ENCODE assay signal across 23 mouse cellular contexts in the genomic region with DNA sequence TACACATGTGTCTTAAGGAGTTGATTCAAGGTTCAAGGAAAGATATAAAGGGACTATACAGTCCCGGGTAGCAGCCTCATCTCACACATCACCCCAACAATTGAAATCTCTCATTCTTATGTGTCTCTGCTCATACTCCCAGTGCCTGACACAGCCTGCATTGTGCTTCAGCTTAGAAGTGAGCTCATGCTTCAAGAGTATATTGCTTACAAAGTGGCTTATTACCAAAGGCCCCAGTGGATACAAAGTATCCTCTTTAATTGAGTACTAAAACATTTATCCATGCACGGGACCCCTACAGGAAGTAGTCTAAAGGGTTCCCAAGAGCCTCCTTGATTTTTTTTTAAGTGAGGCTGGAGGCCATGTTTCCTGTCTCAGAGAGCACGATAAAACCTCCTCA. TPM values are rescaled to one million over a fixed set of nuclear protein-coding genes. Genes with fewer than 3 reads are reported as not detected.
DNase-seq lines count a peak whose midpoint lies in the region; ATAC-seq and TF ChIP-seq lines count a peak whose summit lies in the region.
"Had no signal": no experiment of that assay in that cellular context is flagged by ENCODE, and none has a peak within 500 bp of the region (broad histone marks: within the 10 kb centered on the region; RNA-seq: fewer than 3 reads in every experiment).

No protein-coding gene starts in this region.

- WGBS in heart, embryonic 11.5 days (ENCODE audit: insufficient replicate concordance), result 56% methylated on average over 3 of the region's 3 CpGs
- 39% methylated on average over 3 of the region's 3 CpGs for WGBS in limb, embryonic 14.5 days
- WGBS in limb, embryonic 10.5 days, result 69% methylated on average over 3 of the region's 3 CpGs
- WGBS in neural tube, embryonic 13.5 days, result 40% methylated on average over 3 of the region's 3 CpGs

- no peak overlapping the region for H3K4me3 ChIP-seq in heart, embryonic 11.5 days (ENCODE audit: low read depth, low read length)
- H3K4me3 ChIP-seq in limb, embryonic 14.5 days (replicated peaks; ENCODE audit: low read length), result no peak overlapping the region
- H3K4me3 ChIP-seq in limb, embryonic 10.5 days, result no peak overlapping the region
- no peak overlapping the region for H3K4me3 ChIP-seq in neural tube, embryonic 13.5 days
- H3K4me3 ChIP-seq: embryonic facial prominence, embryonic 10.5 days; embryonic facial prominence, embryonic 13.5 days; erythroblast, embryonic 14.5 days; forebrain, embryonic 12.5 days; forebrain, embryonic 15.5 days; heart, adult 2 months; heart, embryonic 10.5 days; hindbrain, embryonic 15.5 days; intestine, embryonic 15.5 days had no signal

- no peak overlapping the region for H3K27ac ChIP-seq in heart, embryonic 11.5 days (ENCODE audit: low read depth, low read length)
- H3K27ac ChIP-seq in limb, embryonic 14.5 days (replicated peaks; ENCODE audit: low read depth, low read length), result no peak overlapping the region
- no peak overlapping the region for H3K27ac ChIP-seq in limb, embryonic 10.5 days
- H3K27ac ChIP-seq in neural tube, embryonic 13.5 days (replicated peaks), result no peak overlapping the region
- H3K27ac ChIP-seq: embryonic facial prominence, embryonic 10.5 days; embryonic facial prominence, embryonic 13.5 days; forebrain, embryonic 12.5 days; forebrain, embryonic 15.5 days; heart, adult 2 months; heart, embryonic 10.5 days; hindbrain, embryonic 15.5 days; intestine, embryonic 15.5 days had no signal

- H3K36me3 ChIP-seq in heart, embryonic 11.5 days (ENCODE audit: control insufficient read depth, insufficient read depth, low read length), result no peaks in the 10 kb centered on the region
- no peaks in the 10 kb centered on the region for H3K36me3 ChIP-seq in limb, embryonic 14.5 days (ENCODE audit: control insufficient read depth, insufficient read depth, low read length)
- H3K36me3 ChIP-seq in limb, embryonic 10.5 days, result no peaks in the 10 kb centered on the region
- H3K36me3 ChIP-seq in neural tube, embryonic 13.5 days, result no peaks in the 10 kb centered on the region
- H3K36me3 ChIP-seq: embryonic facial prominence, embryonic 10.5 days; embryonic facial prominence, embryonic 13.5 days; forebrain, embryonic 12.5 days; forebrain, embryonic 15.5 days; heart, embryonic 10.5 days; hindbrain, embryonic 15.5 days; intestine, embryonic 15.5 days had no signal

- H3K9me3 ChIP-seq in heart, embryonic 11.5 days (replicated peaks; ENCODE audit: control insufficient read depth, low read length), result no peaks in the 10 kb centered on the region
- H3K9me3 ChIP-seq in limb, embryonic 14.5 days (ENCODE audit: control insufficient read depth, low read length), result no peaks in the 10 kb centered on the region
- H3K9me3 ChIP-seq in limb, embryonic 10.5 days (replicated peaks), result no peaks in the 10 kb centered on the region
- H3K9me3 ChIP-seq in neural tube, embryonic 13.5 days, result no peaks in the 10 kb centered on the region
- H3K9me3 ChIP-seq: embryonic facial prominence, embryonic 10.5 days; embryonic facial prominence, embryonic 13.5 days; forebrain, embryonic 12.5 days; forebrain, embryonic 15.5 days; heart, embryonic 10.5 days; hindbrain, embryonic 15.5 days; intestine, embryonic 15.5 days had no signal

- H3K4me1 ChIP-seq in heart, embryonic 11.5 days (ENCODE audit: control insufficient read depth, insufficient read depth, low read length), result peaks cover 13% of the 10 kb centered on the region
- H3K4me1 ChIP-seq in limb, embryonic 14.5 days (ENCODE audit: control insufficient read depth, insufficient read depth, low read length), result peaks cover 8% of the 10 kb centered on the region
- H3K4me1 ChIP-seq in limb, embryonic 10.5 days, result peaks cover 27% of the 10 kb centered on the region
- H3K4me1 ChIP-seq in neural tube, embryonic 13.5 days (replicated peaks), result peaks cover 18% of the 10 kb centered on the region
- H3K4me1 ChIP-seq: forebrain, embryonic 12.5 days; forebrain, embryonic 15.5 days; hindbrain, embryonic 15.5 days; intestine, embryonic 15.5 days had no signal

- ATAC-seq in heart, embryonic 11.5 days (replicated peaks; ENCODE audit: insufficient number of reproducible peaks, low FRiP score, low TSS enrichment), result no peak
- peak; percentile 30; the same call in 1 of the 2 replicates for ATAC-seq in limb, embryonic 14.5 days (ENCODE audit: low FRiP score, low read depth)
- ATAC-seq in neural tube, embryonic 13.5 days (ENCODE audit: low read depth), result peak; percentile 65
- ATAC-seq: activated CD4-positive, CD25-positive, alpha-beta regulatory T cell, adult 4 months; forebrain, embryonic 15.5 days; intestine, embryonic 15.5 days had no signal

- no peak overlapping the region for H3K9ac ChIP-seq in heart, embryonic 11.5 days (ENCODE audit: low read depth, low read length)
- no peak overlapping the region for H3K9ac ChIP-seq in limb, embryonic 14.5 days (ENCODE audit: low read depth, low read length, severe bottlenecking)
- no peak overlapping the region for H3K9ac ChIP-seq in neural tube, embryonic 13.5 days
- H3K9ac ChIP-seq: embryonic facial prominence, embryonic 13.5 days; forebrain, embryonic 12.5 days; forebrain, embryonic 15.5 days; hindbrain, embryonic 15.5 days; intestine, embryonic 15.5 days had no signal

- no peak for TF ChIP-seq POLR2A in limb, embryonic 14.5 days (IDR thresholded peaks at IDR 0.05; ENCODE audit: borderline replicate concordance, extremely low read depth, insufficient read depth, insufficient read length)

- no peaks in the 10 kb centered on the region for H3K27me3 ChIP-seq in heart, embryonic 11.5 days (ENCODE audit: control insufficient read depth, insufficient read depth, low read length)
- H3K27me3 ChIP-seq in limb, embryonic 14.5 days (ENCODE audit: control insufficient read depth, insufficient read depth, low read length), result no peaks in the 10 kb centered on the region; the same call in 1 of the 2 replicates
- no peaks in the 10 kb centered on the region; the same call in 1 of the 2 replicates for H3K27me3 ChIP-seq in limb, embryonic 10.5 days (ENCODE audit: low read depth, poor library complexity, severe bottlenecking)
- no peaks in the 10 kb centered on the region for H3K27me3 ChIP-seq in neural tube, embryonic 13.5 days
- H3K27me3 ChIP-seq: forebrain, embryonic 15.5 days; hindbrain, embryonic 15.5 days; intestine, embryonic 15.5 days had no signal

- no peak overlapping the region for H3K4me2 ChIP-seq in heart, embryonic 11.5 days
- no peak overlapping the region for H3K4me2 ChIP-seq in limb, embryonic 14.5 days (replicated peaks; ENCODE audit: low read depth, low read length, severe bottlenecking)
- no peak overlapping the region for H3K4me2 ChIP-seq in neural tube, embryonic 13.5 days
- H3K4me2 ChIP-seq: embryonic facial prominence, embryonic 13.5 days; forebrain, embryonic 12.5 days; forebrain, embryonic 15.5 days; hindbrain, embryonic 15.5 days; intestine, embryonic 15.5 days had no signal

- peak; percentile 72 for DNase-seq in heart, adult 11 months
- no peak for DNase-seq in limb, embryonic 14.5 days (ENCODE audit: low spot score)
- no peak for DNase-seq in limb, embryonic 10.5 days (ENCODE audit: low spot score)
- no peak for DNase-seq in adrenal gland, postnatal 36 days
- DNase-seq: adrenal gland, postnatal 10 days; cerebellum, adult 11 months; cerebellum, adult 8-10 months; cerebellum, postnatal 10 days; cerebellum, postnatal 36 days; embryo, embryonic 11 days; gastrocnemius, postnatal 25 days; heart, adult 2 months had no signal

RNA-seq across cellular contexts. Expression of a gene that starts 6.6 kb away (rescaled TPM):
- 36.6 and 39.9 TPM in 2 replicates for polyA plus RNA-seq in heart, embryonic 11.5 days (2014; fragmentation: Nextera tagmentation; extraction: Ambion mirVana)
- polyA plus RNA-seq in limb, embryonic 14.5 days (2012; rRNA removed), result 71.2 and 72.4 TPM in 2 replicates
- 83.9 and 93.6 TPM in 2 replicates for polyA plus RNA-seq in limb, embryonic 14.5 days (2014; fragmentation: Nextera tagmentation; extraction: Ambion mirVana)
- polyA plus RNA-seq in limb, embryonic 10.5 days (2016; fragmentation: Nextera tagmentation; extraction: Ambion mirVana), result 17.5 and 58.7 TPM in 2 replicates
- polyA plus RNA-seq in neural tube, embryonic 13.5 days (2015; fragmentation: Nextera tagmentation; extraction: Ambion mirVana), result 19.9 and 25.7 TPM in 2 replicates
- total RNA-seq in adrenal gland, postnatal 36 days (2021), result 10 to 100 TPM; 18.0 to 52.1 TPM
